Mouse (Mus musculus) midbrain, postnatal 0 days (tissue): ENCODE results near the gene Qtrt2. TPM values are rescaled to one million over a fixed set of nuclear protein-coding genes. Genes with fewer than 3 reads are reported as not detected.

ENCODE experiments used
- ATAC-seq: fragments of 200-750 bp; cut with Nextera tagmentation; 2 replicates; pipeline ENCODE4 v1.8.0; 2017; ENCODE audit warnings: moderate number of reproducible peaks, mild to moderate bottlenecking, moderate TSS enrichment, moderate library complexity; ENCODE audit not compliant: low FRiP score
- DNase-seq: peaks from one replicate; pipeline ENCODE4 v3.0.0-alpha.2; 2015; ENCODE audit warnings: low spot score
- H3K27ac ChIP-seq: fragments of 300-500 bp; sonication (generic); 2 replicates; pipeline ENCODE4 v1.5.1; 2014; ENCODE audit warnings: low read depth, mild to moderate bottlenecking, low read length, mixed read lengths
- H3K27me3 ChIP-seq: fragments of 300-500 bp; sonication (generic); 2 replicates; pipeline ENCODE4 v1.6.1; 2014; ENCODE audit warnings: low read length, control low read depth, mixed read lengths; ENCODE audit not compliant: insufficient read depth
- H3K36me3 ChIP-seq: fragments of 300-500 bp; sonication (generic); 2 replicates; pipeline ENCODE4 v1.6.1; 2014; ENCODE audit warnings: low read length, control low read depth, mixed read lengths; ENCODE audit not compliant: insufficient read depth
- H3K4me1 ChIP-seq: fragments of 300-500 bp; sonication (generic); 2 replicates; pipeline ENCODE4 v1.6.1; 2014; ENCODE audit warnings: mild to moderate bottlenecking, control low read depth, antibody characterized with exemption, low read length, mixed read lengths; ENCODE audit not compliant: insufficient read depth
- H3K4me2 ChIP-seq: fragments of 300-500 bp; sonication (generic); 2 replicates; pipeline ENCODE4 v1.6.1; 2014; ENCODE audit warnings: low read depth, mild to moderate bottlenecking, low read length, mixed read lengths; ENCODE audit not compliant: poor library complexity, severe bottlenecking
- H3K4me3 ChIP-seq: fragments of 300-500 bp; sonication (generic); 2 replicates; pipeline ENCODE4 v1.5.1; 2014; ENCODE audit warnings: low read depth, mild to moderate bottlenecking, low read length, moderate library complexity
- H3K9ac ChIP-seq: fragments of 300-500 bp; sonication (generic); replicated peaks from 2 replicates; pipeline ENCODE4 v1.6.1; 2014; ENCODE audit warnings: mild to moderate bottlenecking, low read length, moderate library complexity, mixed read lengths; ENCODE audit not compliant: poor library complexity, severe bottlenecking
- H3K9me3 ChIP-seq: fragments of 300-500 bp; sonication (generic); 2 replicates; pipeline ENCODE4 v1.6.1; 2016; ENCODE audit warnings: low read length, control low read depth
- CTCF ChIP-seq: IDR thresholded peaks from 2 replicates; pipeline ENCODE4 v1.5.1; 2016; ENCODE audit warnings: antibody characterized with exemption, mild to moderate bottlenecking
- WGBS: fragments of 180-500 bp; shearing (Covaris S2); extraction: QIAGEN DNeasy Blood & Tissue Kit; methylation state at CpG from one replicate; pipeline ENCODE4 v1.1.7; 2014; 5-methylcytosine and 5-hydroxymethylcytosine counted together
- polyA plus RNA-seq: library from polyadenylated mRNA; unstranded; fragments of >200 nt; fragmentation: Nextera tagmentation; extraction: Ambion mirVana; gene quantifications from 2 replicates; pipeline ENCODE4 v1.2.1, GENCODE M21; 2015
- total RNA-seq: library from RNA; depleted of rRNA; stranded (reverse); fragments of >200 nt; gene quantifications from 2 replicates; pipeline ENCODE4 v1.2.3, GENCODE M21; 2014; rRNA removed

Gene Qtrt2
- total and polyA plus RNA-seq, 2 experiments from 2014 or later, result 10.3 to 28.8 TPM

DNA sequence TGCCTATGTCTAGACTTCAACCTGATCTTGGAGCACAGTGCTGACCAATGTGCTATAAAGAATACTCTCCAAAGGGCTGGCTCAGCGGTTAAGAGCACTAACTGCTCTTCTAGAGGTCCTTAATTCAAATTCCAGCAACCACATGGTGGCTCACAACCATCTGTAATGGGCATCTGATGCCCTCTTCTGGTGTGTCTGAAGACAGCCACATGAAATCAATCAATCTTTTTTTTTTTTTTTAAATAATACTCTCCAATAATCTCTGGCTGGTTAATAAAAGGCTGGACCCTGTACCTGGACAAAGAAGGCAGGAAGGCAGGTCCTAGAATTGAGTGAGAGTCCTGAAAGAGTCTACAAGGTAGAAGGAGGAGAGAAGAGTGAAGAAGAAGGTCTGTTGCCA lies 76.8 kb downstream of the Qtrt2 start:
- Histone ChIP-seq H3K4me1 (no peaks in the 10 kb centered on the region), H3K27me3 (no peaks in the 10 kb centered on the region), H3K36me3 (no peaks in the 10 kb centered on the region), H3K4me3 (no peak overlapping the region), H3K9ac (no peak overlapping the region), H3K9me3 (no peaks in the 10 kb centered on the region), H3K4me2 (no peak overlapping the region), H3K27ac (no peak overlapping the region)
- DNase-seq (no peak), ATAC-seq (no peak)
- 74% methylated on average over 1 of the region's 1 CpGs for WGBS
- no peak for TF ChIP-seq CTCF

DNA sequence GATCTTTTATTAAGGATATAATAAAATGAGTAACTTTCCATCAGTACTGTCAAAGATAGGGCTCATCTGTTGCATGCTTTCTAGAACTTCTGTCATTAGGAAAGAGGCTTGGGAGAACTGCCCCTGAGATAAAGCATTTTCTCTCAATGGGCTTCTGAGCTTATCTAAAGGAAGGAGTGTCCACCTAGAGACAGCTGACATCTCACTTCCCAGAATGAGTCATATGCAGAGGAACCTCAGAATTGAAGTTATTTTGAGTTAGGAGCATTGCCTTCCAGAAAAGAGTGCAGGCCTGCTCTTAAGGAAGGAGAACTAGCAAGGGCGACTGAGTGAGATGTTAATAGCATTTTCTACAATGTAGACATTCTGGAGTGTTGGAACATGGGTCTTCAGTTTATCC lies 85.4 kb downstream of the Qtrt2 start:
- H3K9ac ChIP-seq, result no peak overlapping the region
- DNase-seq (no peak), ATAC-seq (no peak)
- H3K27me3 ChIP-seq, result no peaks in the 10 kb centered on the region
- TF ChIP-seq CTCF, result no peak
- H3K9me3 ChIP-seq, result no peaks in the 10 kb centered on the region
- no peaks in the 10 kb centered on the region for H3K36me3 ChIP-seq
- 83% methylated on average over 1 of the region's 1 CpGs for WGBS
- no peaks in the 10 kb centered on the region for H3K4me1 ChIP-seq
- no peak overlapping the region for H3K27ac ChIP-seq
- H3K4me3 ChIP-seq, result no peak overlapping the region
- H3K4me2 ChIP-seq, result no peak overlapping the region

DNA sequence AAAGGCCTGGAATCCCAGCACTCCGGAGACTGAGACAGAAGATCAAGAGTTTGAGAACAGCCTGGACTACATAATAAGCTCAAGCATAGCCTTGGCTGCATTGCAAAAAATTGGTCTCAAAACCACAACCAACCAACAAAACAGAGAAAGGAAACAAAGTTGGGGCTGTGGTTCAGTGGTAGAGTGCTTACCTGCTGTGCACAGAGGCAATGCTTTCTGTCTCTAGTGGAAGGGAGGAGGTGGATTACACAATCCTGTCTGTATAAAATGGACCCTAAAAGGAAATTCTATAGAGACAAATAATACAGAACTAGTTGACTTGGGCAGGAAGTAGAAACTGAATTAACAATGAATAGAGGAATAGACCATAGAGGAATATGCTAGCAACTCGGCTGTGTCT lies 94.7 kb downstream of the Qtrt2 start:
- no peaks in the 10 kb centered on the region for H3K36me3 ChIP-seq
- no peak for TF ChIP-seq CTCF

DNA sequence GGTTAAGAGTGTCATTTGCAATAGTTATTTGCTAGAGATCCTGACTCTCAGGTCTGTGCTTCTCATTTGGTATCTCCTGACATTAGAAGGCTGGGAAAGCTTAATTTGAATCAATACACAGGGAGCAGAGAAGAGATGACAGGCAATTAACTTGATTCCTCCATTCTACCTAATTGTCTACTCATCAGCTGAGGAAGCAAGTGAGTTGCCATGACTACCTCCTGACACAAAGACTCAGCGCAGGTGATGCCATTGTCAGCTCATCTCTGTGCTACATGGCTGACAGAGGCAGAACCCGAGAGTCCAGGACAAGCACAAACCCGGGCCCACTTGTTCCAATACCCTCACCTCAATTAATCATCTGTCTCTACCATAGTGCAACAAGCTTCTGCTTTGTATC lies 99.1 kb downstream of the Qtrt2 start:
- Histone ChIP-seq H3K4me3 (no peak overlapping the region), H3K9me3 (no peaks in the 10 kb centered on the region), H3K27ac (no peak overlapping the region), H3K36me3 (no peaks in the 10 kb centered on the region), H3K4me2 (no peak overlapping the region), H3K9ac (no peak overlapping the region), H3K4me1 (no peaks in the 10 kb centered on the region), H3K27me3 (no peaks in the 10 kb centered on the region)
- ATAC-seq (no peak), DNase-seq (peak; percentile 40)
- no peak for TF ChIP-seq CTCF
- WGBS, result 78% methylated on average over 3 of the region's 3 CpGs

More for the DNA sequence above, 94.7 kb downstream of the Qtrt2 start:
- no peak overlapping the region for H3K27ac ChIP-seq
- ATAC-seq (no peak), DNase-seq (no peak)
- no peak overlapping the region for H3K4me3 ChIP-seq
- H3K27me3 ChIP-seq, result no peaks in the 10 kb centered on the region
- WGBS, result 94% methylated on average over 2 of the region's 2 CpGs
- no peak overlapping the region for H3K4me2 ChIP-seq
- H3K9ac ChIP-seq, result no peak overlapping the region
- no peaks in the 10 kb centered on the region for H3K4me1 ChIP-seq
- no peaks in the 10 kb centered on the region for H3K9me3 ChIP-seq

DNA sequence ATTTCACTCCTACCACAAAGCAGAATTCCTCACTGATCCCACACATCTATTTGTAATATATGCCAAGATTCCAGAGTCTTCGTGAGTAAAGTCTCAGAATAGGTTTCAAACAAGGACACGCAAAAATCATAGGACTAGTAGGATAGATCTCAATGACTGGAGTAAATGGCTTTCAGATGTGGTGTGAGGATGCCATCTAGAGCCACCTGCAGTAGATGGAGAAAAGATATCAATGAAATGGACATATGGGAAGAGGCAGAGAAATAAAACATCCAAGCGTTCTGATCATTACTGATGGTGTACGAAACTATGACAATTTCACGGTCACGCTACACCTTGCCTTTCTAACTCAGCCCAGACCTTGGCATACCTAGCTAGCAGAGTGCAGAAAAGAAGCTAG lies 108.2 kb downstream of the Qtrt2 start:
- Histone ChIP-seq H3K4me1 (no peaks in the 10 kb centered on the region), H3K4me3 (no peak overlapping the region), H3K27me3 (no peaks in the 10 kb centered on the region), H3K27ac (no peak overlapping the region), H3K9ac (no peak overlapping the region), H3K9me3 (no peaks in the 10 kb centered on the region), H3K4me2 (no peak overlapping the region), H3K36me3 (no peaks in the 10 kb centered on the region)
- DNase-seq (no peak), ATAC-seq (no peak)
- 94% methylated on average over 6 of the region's 6 CpGs for WGBS
- no peak for TF ChIP-seq CTCF

DNA sequence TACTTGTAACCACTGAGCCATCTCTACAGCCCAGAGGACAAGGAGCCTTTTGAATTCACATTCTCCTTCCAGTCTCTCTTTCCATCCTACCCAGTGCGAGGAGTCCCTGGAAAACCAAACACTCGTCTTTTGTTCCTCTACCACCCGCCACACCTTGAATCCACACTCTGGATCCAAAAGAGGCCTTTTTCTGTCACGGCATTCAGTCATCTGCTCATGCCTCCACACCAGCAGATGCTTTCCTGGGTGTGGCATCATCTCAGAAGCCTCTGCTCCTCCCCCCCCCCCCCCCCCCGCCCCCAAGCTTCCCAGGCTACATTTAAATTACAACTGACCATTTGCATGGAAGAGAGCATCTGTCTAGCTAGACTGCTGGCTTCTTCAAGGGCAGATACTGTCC lies 110.3 kb downstream of the Qtrt2 start:
- DNase-seq, result no peak
- no peaks in the 10 kb centered on the region for H3K4me1 ChIP-seq
- no peaks in the 10 kb centered on the region for H3K27me3 ChIP-seq
- no peak overlapping the region for H3K9ac ChIP-seq
- H3K36me3 ChIP-seq, result no peaks in the 10 kb centered on the region
- H3K4me3 ChIP-seq, result no peak overlapping the region
- no peak overlapping the region for H3K27ac ChIP-seq
- 96% methylated on average over 4 of the region's 5 CpGs for WGBS
- H3K9me3 ChIP-seq, result no peaks in the 10 kb centered on the region
- no peak overlapping the region for H3K4me2 ChIP-seq
- TF ChIP-seq CTCF, result no peak
- no peak for ATAC-seq

DNA sequence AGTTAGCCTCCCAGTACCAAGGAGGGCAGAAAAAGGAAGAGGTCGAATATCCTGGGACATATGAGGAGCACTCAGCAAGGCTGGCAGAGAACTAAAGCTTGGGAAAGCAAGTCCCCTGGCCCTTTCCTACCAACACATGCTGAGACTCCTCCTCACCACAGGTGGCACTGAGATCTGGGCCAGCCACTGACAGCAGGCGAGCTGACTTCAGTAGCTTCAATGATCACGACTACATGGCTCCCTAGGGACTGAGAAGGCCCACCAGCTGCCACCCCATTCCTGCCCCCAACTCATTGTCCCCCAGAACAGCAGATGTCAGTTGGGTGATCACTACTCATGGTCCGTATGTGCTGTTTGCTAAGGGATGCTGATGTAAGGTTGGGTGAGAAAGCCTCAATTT lies 112.0 kb downstream of the Qtrt2 start:
- TF ChIP-seq CTCF, result no peak
- H3K36me3 ChIP-seq, result no peaks in the 10 kb centered on the region
- H3K9ac ChIP-seq, result no peak overlapping the region
- peak; percentile 9 for DNase-seq
- no peak overlapping the region for H3K27ac ChIP-seq
- 52% methylated on average over 4 of the region's 4 CpGs for WGBS
- H3K9me3 ChIP-seq, result no peaks in the 10 kb centered on the region
- no peaks in the 10 kb centered on the region for H3K4me1 ChIP-seq
- H3K27me3 ChIP-seq, result no peaks in the 10 kb centered on the region
- ATAC-seq, result no peak
- H3K4me3 ChIP-seq, result no peak overlapping the region
- no peak overlapping the region for H3K4me2 ChIP-seq

Other genes starting within 250 kb of the Qtrt2 start
- gene Drd3, start 172.8 kb downstream of the Qtrt2 start, total RNA-seq, result not detected in 2 replicates
- gene Drd3, start 172.8 kb downstream of the Qtrt2 start, polyA plus RNA-seq, result not detected in 2 replicates
- gene Ccdc191, start 37.0 kb downstream of the Qtrt2 start, total RNA-seq, result 0.93 and 1.2 TPM in 2 replicates
- 4.0 and 4.6 TPM in 2 replicates for gene Ccdc191, start 37.0 kb downstream of the Qtrt2 start, polyA plus RNA-seq
- 7.6 and 8.5 TPM in 2 replicates for gene Zdhhc23, start 53.0 kb upstream of the Qtrt2 start, total RNA-seq
- 2.6 and 2.9 TPM in 2 replicates for gene Zdhhc23, start 53.0 kb upstream of the Qtrt2 start, polyA plus RNA-seq
- gene Gramd1c, start 136.5 kb upstream of the Qtrt2 start, total RNA-seq, result 2.3 and 14.3 TPM in 2 replicates
- gene Gramd1c, start 136.5 kb upstream of the Qtrt2 start, polyA plus RNA-seq, result 1.9 and 2.5 TPM in 2 replicates
- gene Atp6v1a, start 212.9 kb upstream of the Qtrt2 start, total RNA-seq, result 193 and 218 TPM in 2 replicates
- 194 and 204 TPM in 2 replicates for gene Atp6v1a, start 212.9 kb upstream of the Qtrt2 start, polyA plus RNA-seq
- 15.3 and 22.1 TPM in 2 replicates for gene Naa50, start 213.0 kb upstream of the Qtrt2 start, total RNA-seq
- gene Naa50, start 213.0 kb upstream of the Qtrt2 start, polyA plus RNA-seq, result 44.7 and 50.4 TPM in 2 replicates
- 12.0 and 14.1 TPM in 2 replicates for gene Usf3, start 246.4 kb upstream of the Qtrt2 start, total RNA-seq
- gene Usf3, start 246.4 kb upstream of the Qtrt2 start, polyA plus RNA-seq, result 1.4 and 1.5 TPM in 2 replicates